Mouse (Mus musculus): ENCODE results near the gene Nfia.

Gene Nfia

GRCm38 (mm10) chr4:98004108-98004625 is 231.6 kb downstream of the Nfia start:
- no peaks in the 10 kb centered on the region for H3K27me3 ChIP-seq (ENCODE audit: insufficient read depth, low read length)
- H3K36me3 ChIP-seq (ENCODE audit: insufficient read depth, low read length): no peaks in the 10 kb centered on the region
- H3K4me1 ChIP-seq (replicated peaks; ENCODE audit: low read depth, low read length): peaks cover 11% of the 10 kb centered on the region
- H3K4me3 ChIP-seq (replicated peaks; ENCODE audit: low read length): no peak overlapping the region
- TF ChIP-seq CTCF (conservative IDR thresholded peaks at IDR 0.05; ENCODE audit: low read length): no peak
- TF ChIP-seq NANOG (IDR thresholded peaks at IDR 0.05; ENCODE audit: borderline replicate concordance, low read length): no peak
- TF ChIP-seq POU5F1 (IDR thresholded peaks at IDR 0.05; ENCODE audit: borderline replicate concordance, low read length): no peak
- no peaks in the 10 kb centered on the region for H3K9me3 ChIP-seq (ENCODE audit: low read length)

- H3K9me3 ChIP-seq (ENCODE audit: low read length): no peaks in the 10 kb centered on the region
- no peak for TF ChIP-seq CTCF (conservative IDR thresholded peaks at IDR 0.05; ENCODE audit: low read length)
- TF ChIP-seq NANOG (IDR thresholded peaks at IDR 0.05; ENCODE audit: borderline replicate concordance, low read length): no peak
- TF ChIP-seq POU5F1 (IDR thresholded peaks at IDR 0.05; ENCODE audit: borderline replicate concordance, low read length): no peak
- no peaks in the 10 kb centered on the region for H3K27me3 ChIP-seq (ENCODE audit: insufficient read depth, low read length)
- no peak overlapping the region for H3K4me3 ChIP-seq (replicated peaks; ENCODE audit: low read length)
- peaks cover 11% of the 10 kb centered on the region for H3K4me1 ChIP-seq (replicated peaks; ENCODE audit: low read depth, low read length)
- H3K36me3 ChIP-seq (ENCODE audit: insufficient read depth, low read length): no peaks in the 10 kb centered on the region
Observed at GRCm38 (mm10) chr4:98004986-98005385, 232.5 kb downstream of the Nfia start.

GRCm38 (mm10) chr4:98008814-98009368 is 236.4 kb downstream of the Nfia start:
- no peak overlapping the region for H3K4me3 ChIP-seq (replicated peaks; ENCODE audit: low read length)
- no peaks in the 10 kb centered on the region for H3K9me3 ChIP-seq (ENCODE audit: low read length)
- TF ChIP-seq NANOG (IDR thresholded peaks at IDR 0.05; ENCODE audit: borderline replicate concordance, low read length) (no peak), POU5F1 (IDR thresholded peaks at IDR 0.05; ENCODE audit: borderline replicate concordance, low read length) (no peak), CTCF (conservative IDR thresholded peaks at IDR 0.05; ENCODE audit: low read length) (no peak)
- H3K36me3 ChIP-seq (ENCODE audit: insufficient read depth, low read length): no peaks in the 10 kb centered on the region
- H3K4me1 ChIP-seq (replicated peaks; ENCODE audit: low read depth, low read length): peaks cover 5% of the 10 kb centered on the region
- no peaks in the 10 kb centered on the region for H3K27me3 ChIP-seq (ENCODE audit: insufficient read depth, low read length)

GRCm38 (mm10) chr4:98009966-98010365 is 237.4 kb downstream of the Nfia start:
- no peak overlapping the region for H3K4me3 ChIP-seq (replicated peaks; ENCODE audit: low read length)
- H3K36me3 ChIP-seq (ENCODE audit: insufficient read depth, low read length): no peaks in the 10 kb centered on the region
- no peaks in the 10 kb centered on the region for H3K9me3 ChIP-seq (ENCODE audit: low read length)
- H3K4me1 ChIP-seq (replicated peaks; ENCODE audit: low read depth, low read length): no peaks in the 10 kb centered on the region
- TF ChIP-seq NANOG (IDR thresholded peaks at IDR 0.05; ENCODE audit: borderline replicate concordance, low read length) (no peak), CTCF (conservative IDR thresholded peaks at IDR 0.05; ENCODE audit: low read length) (no peak), POU5F1 (IDR thresholded peaks at IDR 0.05; ENCODE audit: borderline replicate concordance, low read length) (no peak)
- H3K27me3 ChIP-seq (ENCODE audit: insufficient read depth, low read length): no peaks in the 10 kb centered on the region

- TF ChIP-seq CTCF (conservative IDR thresholded peaks at IDR 0.05; ENCODE audit: low read length) (no peak), NANOG (IDR thresholded peaks at IDR 0.05; ENCODE audit: borderline replicate concordance, low read length) (no peak), POU5F1 (IDR thresholded peaks at IDR 0.05; ENCODE audit: borderline replicate concordance, low read length) (no peak)
- H3K36me3 ChIP-seq (ENCODE audit: insufficient read depth, low read length): no peaks in the 10 kb centered on the region
- no peak overlapping the region for H3K4me3 ChIP-seq (replicated peaks; ENCODE audit: low read length)
- peaks cover 2% of the 10 kb centered on the region for H3K9me3 ChIP-seq (ENCODE audit: low read length)
- no peaks in the 10 kb centered on the region for H3K4me1 ChIP-seq (replicated peaks; ENCODE audit: low read depth, low read length)
- no peaks in the 10 kb centered on the region; the same call in 1 of the 2 replicates for H3K27me3 ChIP-seq (ENCODE audit: insufficient read depth, low read length)
Observed at GRCm38 (mm10) chr4:98019811-98020210, 247.3 kb downstream of the Nfia start.

GRCm38 (mm10) chr4:98020836-98021235 is 248.3 kb downstream of the Nfia start:
- Histone ChIP-seq H3K4me1 (replicated peaks; ENCODE audit: low read depth, low read length) (no peaks in the 10 kb centered on the region), H3K36me3 (ENCODE audit: insufficient read depth, low read length) (no peaks in the 10 kb centered on the region), H3K9me3 (ENCODE audit: low read length) (peaks cover 11% of the 10 kb centered on the region), H3K4me3 (replicated peaks; ENCODE audit: low read length) (no peak overlapping the region), H3K27me3 (ENCODE audit: insufficient read depth, low read length) (no peaks in the 10 kb centered on the region; the same call in 1 of the 2 replicates)
- TF ChIP-seq CTCF (conservative IDR thresholded peaks at IDR 0.05; ENCODE audit: low read length): no peak
- TF ChIP-seq NANOG (IDR thresholded peaks at IDR 0.05; ENCODE audit: borderline replicate concordance, low read length): no peak
- no peak for TF ChIP-seq POU5F1 (IDR thresholded peaks at IDR 0.05; ENCODE audit: borderline replicate concordance, low read length)

GRCm38 (mm10) chr4:98023245-98023792 is 250.8 kb downstream of the Nfia start:
- TF ChIP-seq POU5F1 (IDR thresholded peaks at IDR 0.05; ENCODE audit: borderline replicate concordance, low read length) (no peak), NANOG (IDR thresholded peaks at IDR 0.05; ENCODE audit: borderline replicate concordance, low read length) (no peak), CTCF (conservative IDR thresholded peaks at IDR 0.05; ENCODE audit: low read length) (no peak)
- H3K4me3 ChIP-seq (replicated peaks; ENCODE audit: low read length): no peak overlapping the region
- H3K4me1 ChIP-seq (replicated peaks; ENCODE audit: low read depth, low read length): no peaks in the 10 kb centered on the region
- no peaks in the 10 kb centered on the region for H3K36me3 ChIP-seq (ENCODE audit: insufficient read depth, low read length)
- H3K27me3 ChIP-seq (ENCODE audit: insufficient read depth, low read length): no peaks in the 10 kb centered on the region; the same call in 1 of the 2 replicates
- peaks cover 19% of the 10 kb centered on the region for H3K9me3 ChIP-seq (ENCODE audit: low read length)

- Histone ChIP-seq H3K9me3 (ENCODE audit: low read length) (peaks cover 19% of the 10 kb centered on the region), H3K27me3 (ENCODE audit: insufficient read depth, low read length) (no peaks in the 10 kb centered on the region), H3K4me3 (replicated peaks; ENCODE audit: low read length) (no peak overlapping the region), H3K4me1 (replicated peaks; ENCODE audit: low read depth, low read length) (no peaks in the 10 kb centered on the region), H3K36me3 (ENCODE audit: insufficient read depth, low read length) (no peaks in the 10 kb centered on the region)
- TF ChIP-seq POU5F1 (IDR thresholded peaks at IDR 0.05; ENCODE audit: borderline replicate concordance, low read length) (no peak), CTCF (conservative IDR thresholded peaks at IDR 0.05; ENCODE audit: low read length) (no peak), NANOG (IDR thresholded peaks at IDR 0.05; ENCODE audit: borderline replicate concordance, low read length) (no peak)
Observed at GRCm38 (mm10) chr4:98027412-98027811, 254.9 kb downstream of the Nfia start.
